Mouse (Mus musculus): Measurements from ENCODE around the gene S1pr1.

- no peak for TF ChIP-seq SIN3A (IDR thresholded peaks at IDR 0.05; ENCODE audit: low read length)
- TF ChIP-seq MAZ (IDR thresholded peaks at IDR 0.05; ENCODE audit: low read depth, low read length), result no peak
- TF ChIP-seq CTCF (IDR thresholded peaks at IDR 0.05 in 2 of 3, conservative IDR thresholded peaks at IDR 0.05 in 1 of 3; ENCODE audit: control insufficient read depth in 1 of 3, insufficient read depth in 1 of 3, low read depth in 2 of 3, low read length in 3 of 3, poor library complexity in 1 of 3, severe bottlenecking in 1 of 3), result no peak
Measured at GRCm38 (mm10) chr3:115669230-115669629, 45.6 kb downstream of the S1pr1 start.

All from MEL (cell line).